Mouse (Mus musculus): ENCODE measurements around the gene Gm17018. TPM values are rescaled to one million over a fixed set of nuclear protein-coding genes. Genes with fewer than 3 reads are reported as not detected.

The Gm17018 gene
- polyA plus RNA-seq, 1 experiment from 2014 or later: 63.4 TPM

- Histone ChIP-seq H3K36me3 (ENCODE audit: control insufficient read depth, insufficient read depth, low read length) (no peaks in the 10 kb centered on the region), H3K27ac (ENCODE audit: low read depth, low read length) (no peak overlapping the region), H3K27me3 (ENCODE audit: control insufficient read depth, insufficient read depth, low read length) (peaks cover 9% of the 10 kb centered on the region), H3K9ac (ENCODE audit: low read depth, low read length) (no peak overlapping the region), H3K9me3 (ENCODE audit: control insufficient read depth, low read length) (no peaks in the 10 kb centered on the region), H3K4me2 (replicated peaks; ENCODE audit: low read depth, low read length) (no peak overlapping the region), H3K4me1 (replicated peaks; ENCODE audit: control insufficient read depth, insufficient read depth, low read length) (no peaks in the 10 kb centered on the region), H3K4me3 (ENCODE audit: low read depth, low read length) (no peak overlapping the region)
- DNase-seq (ENCODE audit: low spot score): no peak
- ATAC-seq (ENCODE audit: low FRiP score): no peak
- 79% methylated on average over 6 of the region's 6 CpGs for WGBS
These were observed 27.3 kb downstream of the Gm17018 start for GRCm38 (mm10) chr19:45587509-45588292.

GRCm38 (mm10) chr19:45589761-45590160 is 29.3 kb downstream of the Gm17018 start:
- Histone ChIP-seq H3K9ac (ENCODE audit: low read depth, low read length) (no peak overlapping the region), H3K4me3 (ENCODE audit: low read depth, low read length) (no peak overlapping the region), H3K27ac (ENCODE audit: low read depth, low read length) (no peak overlapping the region), H3K9me3 (ENCODE audit: control insufficient read depth, low read length) (no peaks in the 10 kb centered on the region), H3K4me2 (replicated peaks; ENCODE audit: low read depth, low read length) (no peak overlapping the region), H3K4me1 (replicated peaks; ENCODE audit: control insufficient read depth, insufficient read depth, low read length) (no peaks in the 10 kb centered on the region), H3K27me3 (ENCODE audit: control insufficient read depth, insufficient read depth, low read length) (peaks cover 12% of the 10 kb centered on the region), H3K36me3 (ENCODE audit: control insufficient read depth, insufficient read depth, low read length) (no peaks in the 10 kb centered on the region)
- DNase-seq (ENCODE audit: low spot score) (no peak), ATAC-seq (ENCODE audit: low FRiP score) (no peak)
- WGBS: 94% methylated on average over 6 of the region's 6 CpGs

- Histone ChIP-seq H3K4me1 (replicated peaks; ENCODE audit: control insufficient read depth, insufficient read depth, low read length) (0 out of 2 replicates have a peak, but pooled peaks cover 3% of the 10 kb centered on the region), H3K9me3 (ENCODE audit: control insufficient read depth, low read length) (no peaks in the 10 kb centered on the region), H3K27me3 (ENCODE audit: control insufficient read depth, insufficient read depth, low read length) (peaks cover 18% of the 10 kb centered on the region), H3K4me2 (replicated peaks; ENCODE audit: low read depth, low read length) (no peak overlapping the region), H3K9ac (ENCODE audit: low read depth, low read length) (no peak overlapping the region), H3K36me3 (ENCODE audit: control insufficient read depth, insufficient read depth, low read length) (no peaks in the 10 kb centered on the region), H3K4me3 (ENCODE audit: low read depth, low read length) (no peak overlapping the region), H3K27ac (ENCODE audit: low read depth, low read length) (no peak overlapping the region)
- ATAC-seq (ENCODE audit: low FRiP score) (no peak), DNase-seq (ENCODE audit: low spot score) (no peak)
- 90% methylated on average over 7 of the region's 7 CpGs for WGBS
These were observed 31.3 kb downstream of the Gm17018 start for GRCm38 (mm10) chr19:45591704-45592103.

- WGBS: 94% methylated on average over 9 of the region's 9 CpGs
- Histone ChIP-seq H3K4me1 (replicated peaks; ENCODE audit: control insufficient read depth, insufficient read depth, low read length) (0 out of 2 replicates have a peak, but pooled peaks cover 4% of the 10 kb centered on the region), H3K4me2 (replicated peaks; ENCODE audit: low read depth, low read length) (no peak overlapping the region), H3K27me3 (ENCODE audit: control insufficient read depth, insufficient read depth, low read length) (peaks cover 25% of the 10 kb centered on the region), H3K4me3 (ENCODE audit: low read depth, low read length) (no peak overlapping the region), H3K36me3 (ENCODE audit: control insufficient read depth, insufficient read depth, low read length) (no peaks in the 10 kb centered on the region), H3K27ac (ENCODE audit: low read depth, low read length) (no peak overlapping the region), H3K9ac (ENCODE audit: low read depth, low read length) (no peak overlapping the region), H3K9me3 (ENCODE audit: control insufficient read depth, low read length) (no peaks in the 10 kb centered on the region)
- DNase-seq (ENCODE audit: low spot score) (no peak), ATAC-seq (ENCODE audit: low FRiP score) (no peak)
These were observed 32.5 kb downstream of the Gm17018 start for GRCm38 (mm10) chr19:45592916-45593315.

GRCm38 (mm10) chr19:45594079-45594478 is 33.7 kb downstream of the Gm17018 start:
- peaks cover 29% of the 10 kb centered on the region for H3K27me3 ChIP-seq (ENCODE audit: control insufficient read depth, insufficient read depth, low read length)
- no peak for ATAC-seq (ENCODE audit: low FRiP score)

GRCm38 (mm10) chr19:45595481-45595880 is 35.1 kb downstream of the Gm17018 start:
- H3K4me1 ChIP-seq (replicated peaks; ENCODE audit: control insufficient read depth, insufficient read depth, low read length): 0 out of 2 replicates have a peak, but pooled peaks cover 4% of the 10 kb centered on the region
- no peak for ATAC-seq (ENCODE audit: low FRiP score)
- H3K27ac ChIP-seq (ENCODE audit: low read depth, low read length): no peak overlapping the region
- no peaks in the 10 kb centered on the region for H3K9me3 ChIP-seq (ENCODE audit: control insufficient read depth, low read length)
- H3K4me3 ChIP-seq (ENCODE audit: low read depth, low read length): no peak overlapping the region
- no peaks in the 10 kb centered on the region for H3K36me3 ChIP-seq (ENCODE audit: control insufficient read depth, insufficient read depth, low read length)
- peaks cover 32% of the 10 kb centered on the region for H3K27me3 ChIP-seq (ENCODE audit: control insufficient read depth, insufficient read depth, low read length)
- no peak for DNase-seq (ENCODE audit: low spot score)
- H3K9ac ChIP-seq (ENCODE audit: low read depth, low read length): no peak overlapping the region
- H3K4me2 ChIP-seq (replicated peaks; ENCODE audit: low read depth, low read length): no peak overlapping the region
- WGBS: 91% methylated on average over 6 of the region's 6 CpGs

More at GRCm38 (mm10) chr19:45594079-45594478, 33.7 kb downstream of the Gm17018 start:
- Histone ChIP-seq H3K4me2 (replicated peaks; ENCODE audit: low read depth, low read length) (no peak overlapping the region), H3K9me3 (ENCODE audit: control insufficient read depth, low read length) (no peaks in the 10 kb centered on the region), H3K27ac (ENCODE audit: low read depth, low read length) (no peak overlapping the region), H3K9ac (ENCODE audit: low read depth, low read length) (no peak overlapping the region), H3K4me1 (replicated peaks; ENCODE audit: control insufficient read depth, insufficient read depth, low read length) (0 out of 2 replicates have a peak, but pooled peaks cover 4% of the 10 kb centered on the region), H3K36me3 (ENCODE audit: control insufficient read depth, insufficient read depth, low read length) (no peaks in the 10 kb centered on the region), H3K4me3 (ENCODE audit: low read depth, low read length) (no peak overlapping the region)
- no peak for DNase-seq (ENCODE audit: low spot score)
- 92% methylated on average over 7 of the region's 7 CpGs for WGBS

- DNase-seq (ENCODE audit: low spot score) (peak; percentile 45), ATAC-seq (ENCODE audit: low FRiP score) (peak; percentile 81)
- Histone ChIP-seq H3K4me2 (replicated peaks; ENCODE audit: low read depth, low read length) (no peak overlapping the region), H3K4me3 (ENCODE audit: low read depth, low read length) (no peak overlapping the region), H3K36me3 (ENCODE audit: control insufficient read depth, insufficient read depth, low read length) (no peaks in the 10 kb centered on the region), H3K27ac (ENCODE audit: low read depth, low read length) (no peak overlapping the region), H3K9me3 (ENCODE audit: control insufficient read depth, low read length) (no peaks in the 10 kb centered on the region), H3K27me3 (ENCODE audit: control insufficient read depth, insufficient read depth, low read length) (peaks cover 33% of the 10 kb centered on the region), H3K9ac (ENCODE audit: low read depth, low read length) (no peak overlapping the region), H3K4me1 (replicated peaks; ENCODE audit: control insufficient read depth, insufficient read depth, low read length) (0 out of 2 replicates have a peak, but pooled peaks cover 4% of the 10 kb centered on the region)
- 21% methylated on average over 7 of the region's 7 CpGs for WGBS
These were observed 35.6 kb downstream of the Gm17018 start for GRCm38 (mm10) chr19:45596019-45596418.

GRCm38 (mm10) chr19:45596434-45596833 is 36.0 kb downstream of the Gm17018 start:
- WGBS: 64% methylated on average over 6 of the region's 6 CpGs
- no peak overlapping the region for H3K4me2 ChIP-seq (replicated peaks; ENCODE audit: low read depth, low read length)
- ATAC-seq (ENCODE audit: low FRiP score): peak; percentile 49
- H3K27ac ChIP-seq (ENCODE audit: low read depth, low read length): no peak overlapping the region
- H3K4me3 ChIP-seq (ENCODE audit: low read depth, low read length): no peak overlapping the region
- H3K27me3 ChIP-seq (ENCODE audit: control insufficient read depth, insufficient read depth, low read length): peaks cover 32% of the 10 kb centered on the region
- H3K9ac ChIP-seq (ENCODE audit: low read depth, low read length): no peak overlapping the region
- H3K9me3 ChIP-seq (ENCODE audit: control insufficient read depth, low read length): no peaks in the 10 kb centered on the region
- 0 out of 2 replicates have a peak, but pooled peaks cover 4% of the 10 kb centered on the region for H3K4me1 ChIP-seq (replicated peaks; ENCODE audit: control insufficient read depth, insufficient read depth, low read length)
- no peak for DNase-seq (ENCODE audit: low spot score)
- H3K36me3 ChIP-seq (ENCODE audit: control insufficient read depth, insufficient read depth, low read length): no peaks in the 10 kb centered on the region

GRCm38 (mm10) chr19:45597106-45597505 is 36.7 kb downstream of the Gm17018 start:
- H3K9me3 ChIP-seq (ENCODE audit: control insufficient read depth, low read length): no peaks in the 10 kb centered on the region
- no peak overlapping the region for H3K4me3 ChIP-seq (ENCODE audit: low read depth, low read length)
- H3K27ac ChIP-seq (ENCODE audit: low read depth, low read length): no peak overlapping the region
- H3K9ac ChIP-seq (ENCODE audit: low read depth, low read length): no peak overlapping the region
- H3K27me3 ChIP-seq (ENCODE audit: control insufficient read depth, insufficient read depth, low read length): peaks cover 28% of the 10 kb centered on the region
- H3K4me1 ChIP-seq (replicated peaks; ENCODE audit: control insufficient read depth, insufficient read depth, low read length): 0 out of 2 replicates have a peak, but pooled peaks cover 4% of the 10 kb centered on the region
- DNase-seq (ENCODE audit: low spot score) (no peak), ATAC-seq (ENCODE audit: low FRiP score) (no peak)
- 78% methylated on average over 4 of the region's 4 CpGs for WGBS
- H3K36me3 ChIP-seq (ENCODE audit: control insufficient read depth, insufficient read depth, low read length): no peaks in the 10 kb centered on the region
- no peak overlapping the region for H3K4me2 ChIP-seq (replicated peaks; ENCODE audit: low read depth, low read length)
